Mouse (Mus musculus) liver, embryonic 14 days (tissue): ENCODE data around the gene Map4k4. TPM values are rescaled to one million over a fixed set of nuclear protein-coding genes. Genes with fewer than 3 reads are reported as not detected.

Source experiments
- polyA plus RNA-seq: library from polyadenylated mRNA; depleted of rRNA; stranded (reverse); fragments of >200 nt; gene quantifications from 2 replicates; pipeline ENCODE4 v1.2.3, GENCODE M21; 2012; rRNA removed

Gene Map4k4
- 13.7 and 14.2 TPM in 2 replicates for polyA plus RNA-seq

DNA sequence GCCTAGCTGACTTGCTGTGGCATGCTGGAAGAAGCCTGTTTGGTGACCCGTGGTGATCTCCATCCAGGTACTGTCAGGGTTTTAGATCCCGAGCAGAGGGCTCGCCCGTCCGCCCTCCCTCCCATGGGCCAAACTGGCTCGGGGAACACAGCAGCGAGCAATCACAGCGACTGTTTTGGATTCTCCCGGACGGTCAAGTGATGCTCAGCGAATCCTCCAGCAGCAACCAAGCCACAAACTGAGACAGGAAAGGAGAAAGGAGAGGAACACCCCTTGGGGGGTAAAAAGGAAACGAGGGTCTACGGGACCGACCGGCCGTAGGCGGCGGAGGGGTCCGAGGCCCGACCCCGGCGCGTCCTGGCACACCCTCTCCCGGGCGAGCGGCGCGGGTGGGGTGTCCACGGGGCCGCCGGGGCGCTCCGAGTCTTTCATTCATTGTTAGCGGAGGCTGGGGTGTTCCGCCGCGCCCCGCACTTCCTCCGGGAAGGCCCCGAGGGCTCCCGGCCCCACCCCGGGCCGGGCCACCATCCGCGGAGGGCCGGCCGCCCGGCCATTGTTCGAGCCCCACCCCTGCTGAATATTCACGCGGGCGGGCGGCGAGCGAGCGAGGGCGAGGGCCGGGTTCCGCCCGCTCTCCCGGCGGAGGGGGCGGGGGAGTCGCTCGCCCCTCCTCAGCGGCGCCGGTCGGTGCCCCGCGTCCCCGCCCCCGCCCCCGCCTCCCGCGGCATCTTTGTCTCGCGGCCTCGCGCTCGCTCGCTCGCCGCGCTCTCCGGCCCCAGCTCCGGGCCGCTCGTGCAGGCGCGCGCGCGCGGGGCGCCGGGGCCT lies at the start of gene Map4k4:
TSS of gene Map4k4 (plus strand) at position 733 of the 825 bp plus-strand sequence.

DNA sequence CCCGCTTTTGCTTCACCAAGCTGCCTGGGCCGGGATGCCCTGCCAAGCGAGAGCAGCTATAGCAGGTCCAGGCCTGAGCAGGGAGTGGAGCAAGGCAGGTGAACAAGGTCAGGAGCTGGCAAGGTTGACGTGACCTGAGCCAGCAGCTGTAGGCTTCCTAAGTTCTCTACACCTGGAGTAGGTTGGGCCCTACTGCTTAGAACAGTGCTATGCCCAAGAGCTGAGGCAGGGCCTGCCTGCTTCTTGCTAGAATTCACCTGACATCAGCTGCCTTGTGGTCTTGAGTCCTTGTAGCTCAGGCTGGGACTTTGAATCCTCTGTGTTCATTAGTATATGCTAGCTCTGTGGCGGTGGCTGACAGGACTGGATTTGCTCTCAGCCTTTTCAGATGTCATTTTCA lies 173.1 kb downstream of the Map4k4 start, which contains the start of gene Il1r2:
TSS of gene Il1r2 (plus strand) at position 301 of the 400 bp plus-strand sequence.

Other genes with a start within 250 kb of the Map4k4 start
- gene Creg2, start 249.4 kb upstream of the Map4k4 start, polyA plus RNA-seq = not detected in 2 replicates
- 0.03 TPM in 2 replicates for gene Rfx8, start 179.9 kb upstream of the Map4k4 start, polyA plus RNA-seq
- gene Gm3646, start 95.6 kb upstream of the Map4k4 start, polyA plus RNA-seq = not detected in 2 replicates
- gene Il1r2, start 173.2 kb downstream of the Map4k4 start, polyA plus RNA-seq = 0.24 and 0.32 TPM in 2 replicates